Mouse (Mus musculus): ENCODE measurements around the gene Iqgap2. TPM values are rescaled to one million over a fixed set of nuclear protein-coding genes. Genes with fewer than 3 reads are reported as not detected.

Gene Iqgap2
- polyA plus RNA-seq, 1 experiment: 18.5 TPM

- no peaks in the 10 kb centered on the region for H3K36me3 ChIP-seq (ENCODE audit: control insufficient read depth, insufficient read depth, low read length, poor library complexity, severe bottlenecking)
These were observed 234.6 kb downstream of the Iqgap2 start for GRCm38 (mm10) chr13:95657171-95657570.

DNA sequence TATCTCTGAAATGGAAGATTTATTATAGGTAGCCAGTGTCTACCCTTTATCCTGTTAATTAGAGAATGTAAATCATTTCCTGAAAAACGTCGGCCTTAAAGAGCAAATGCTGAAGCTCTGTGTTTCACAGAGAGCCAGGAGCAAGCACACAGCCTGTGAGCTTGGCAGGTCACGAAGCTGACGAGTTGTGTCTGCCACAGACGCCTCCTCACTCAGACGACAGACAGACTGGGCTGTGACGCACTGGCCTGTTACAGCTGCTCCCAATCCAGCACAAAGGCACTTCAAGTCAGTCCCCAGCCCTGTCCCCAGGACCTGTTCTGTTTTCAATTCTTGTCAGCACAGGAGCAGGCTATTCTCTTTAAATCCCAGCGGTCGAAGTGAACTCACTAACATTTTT lies 236.4 kb downstream of the Iqgap2 start:
- Histone ChIP-seq H3K4me1 (ENCODE audit: control insufficient read depth, insufficient read depth, low read length) (no peaks in the 10 kb centered on the region), H3K36me3 (ENCODE audit: control insufficient read depth, insufficient read depth, low read length, poor library complexity, severe bottlenecking) (no peaks in the 10 kb centered on the region), H3K27me3 (ENCODE audit: control insufficient read depth, insufficient read depth, low read length, poor library complexity, severe bottlenecking) (no peaks in the 10 kb centered on the region), H3K9me3 (replicated peaks; ENCODE audit: control insufficient read depth, insufficient read depth, low read length, poor library complexity, severe bottlenecking) (peaks cover 3% of the 10 kb centered on the region), H3K9ac (ENCODE audit: low read depth, poor library complexity, severe bottlenecking) (no peak overlapping the region), H3K27ac (ENCODE audit: insufficient read depth, low read length) (no peak overlapping the region), H3K4me3 (ENCODE audit: low read depth, low read length) (no peak overlapping the region)
- TF ChIP-seq POLR2A (IDR thresholded peaks at IDR 0.05; ENCODE audit: insufficient read depth, low read length): no peak
- no peak for TF ChIP-seq CTCF (IDR thresholded peaks at IDR 0.05; ENCODE audit: low read depth, low read length)
- TF ChIP-seq EP300 (IDR thresholded peaks at IDR 0.05; ENCODE audit: insufficient read depth, low read depth, low read length): no peak

More at GRCm38 (mm10) chr13:95657171-95657570, 234.6 kb downstream of the Iqgap2 start:
- H3K27ac ChIP-seq (ENCODE audit: insufficient read depth, low read length): peak overlapping the region; percentile 11; the same call in 1 of the 2 replicates
- H3K9ac ChIP-seq (ENCODE audit: low read depth, poor library complexity, severe bottlenecking): no peak overlapping the region
- H3K9me3 ChIP-seq (replicated peaks; ENCODE audit: control insufficient read depth, insufficient read depth, low read length, poor library complexity, severe bottlenecking): peaks cover 3% of the 10 kb centered on the region
- TF ChIP-seq EP300 (IDR thresholded peaks at IDR 0.05; ENCODE audit: insufficient read depth, low read depth, low read length) (peak; percentile 49; the same call in 1 of the 2 replicates), CTCF (IDR thresholded peaks at IDR 0.05; ENCODE audit: low read depth, low read length) (no peak), POLR2A (IDR thresholded peaks at IDR 0.05; ENCODE audit: insufficient read depth, low read length) (no peak)
- H3K4me3 ChIP-seq (ENCODE audit: low read depth, low read length): no peak overlapping the region
- no peaks in the 10 kb centered on the region for H3K27me3 ChIP-seq (ENCODE audit: control insufficient read depth, insufficient read depth, low read length, poor library complexity, severe bottlenecking)
- H3K4me1 ChIP-seq (ENCODE audit: control insufficient read depth, insufficient read depth, low read length): no peaks in the 10 kb centered on the region

- H3K36me3 ChIP-seq (ENCODE audit: control insufficient read depth, insufficient read depth, low read length, poor library complexity, severe bottlenecking): no peaks in the 10 kb centered on the region
- no peaks in the 10 kb centered on the region for H3K27me3 ChIP-seq (ENCODE audit: control insufficient read depth, insufficient read depth, low read length, poor library complexity, severe bottlenecking)
- H3K9ac ChIP-seq (ENCODE audit: low read depth, poor library complexity, severe bottlenecking): no peak overlapping the region
- no peaks in the 10 kb centered on the region for H3K4me1 ChIP-seq (ENCODE audit: control insufficient read depth, insufficient read depth, low read length)
- no peak overlapping the region for H3K4me3 ChIP-seq (ENCODE audit: low read depth, low read length)
- TF ChIP-seq EP300 (IDR thresholded peaks at IDR 0.05; ENCODE audit: insufficient read depth, low read depth, low read length) (no peak), POLR2A (IDR thresholded peaks at IDR 0.05; ENCODE audit: insufficient read depth, low read length) (no peak), CTCF (IDR thresholded peaks at IDR 0.05; ENCODE audit: low read depth, low read length) (no peak)
- no peak overlapping the region for H3K27ac ChIP-seq (ENCODE audit: insufficient read depth, low read length)
- H3K9me3 ChIP-seq (replicated peaks; ENCODE audit: control insufficient read depth, insufficient read depth, low read length, poor library complexity, severe bottlenecking): peaks cover 3% of the 10 kb centered on the region
These were observed 238.0 kb downstream of the Iqgap2 start for GRCm38 (mm10) chr13:95653696-95654095.

GRCm38 (mm10) chr13:95651870-95652668 lies 239.7 kb downstream of the Iqgap2 start:
- Histone ChIP-seq H3K27ac (ENCODE audit: insufficient read depth, low read length) (no peak overlapping the region), H3K9me3 (replicated peaks; ENCODE audit: control insufficient read depth, insufficient read depth, low read length, poor library complexity, severe bottlenecking) (peaks cover 3% of the 10 kb centered on the region), H3K27me3 (ENCODE audit: control insufficient read depth, insufficient read depth, low read length, poor library complexity, severe bottlenecking) (no peaks in the 10 kb centered on the region), H3K36me3 (ENCODE audit: control insufficient read depth, insufficient read depth, low read length, poor library complexity, severe bottlenecking) (no peaks in the 10 kb centered on the region), H3K4me3 (ENCODE audit: low read depth, low read length) (no peak overlapping the region), H3K4me1 (ENCODE audit: control insufficient read depth, insufficient read depth, low read length) (no peaks in the 10 kb centered on the region), H3K9ac (ENCODE audit: low read depth, poor library complexity, severe bottlenecking) (no peak overlapping the region)
- TF ChIP-seq EP300 (IDR thresholded peaks at IDR 0.05; ENCODE audit: insufficient read depth, low read depth, low read length): no peak
- TF ChIP-seq CTCF (IDR thresholded peaks at IDR 0.05; ENCODE audit: low read depth, low read length): no peak
- no peak for TF ChIP-seq POLR2A (IDR thresholded peaks at IDR 0.05; ENCODE audit: insufficient read depth, low read length)

GRCm38 (mm10) chr13:95649941-95650340 lies 241.8 kb downstream of the Iqgap2 start:
- Histone ChIP-seq H3K4me3 (ENCODE audit: low read depth, low read length) (no peak overlapping the region), H3K27ac (ENCODE audit: insufficient read depth, low read length) (no peak overlapping the region), H3K9ac (ENCODE audit: low read depth, poor library complexity, severe bottlenecking) (no peak overlapping the region), H3K9me3 (replicated peaks; ENCODE audit: control insufficient read depth, insufficient read depth, low read length, poor library complexity, severe bottlenecking) (no peaks in the 10 kb centered on the region), H3K36me3 (ENCODE audit: control insufficient read depth, insufficient read depth, low read length, poor library complexity, severe bottlenecking) (no peaks in the 10 kb centered on the region), H3K27me3 (ENCODE audit: control insufficient read depth, insufficient read depth, low read length, poor library complexity, severe bottlenecking) (no peaks in the 10 kb centered on the region), H3K4me1 (ENCODE audit: control insufficient read depth, insufficient read depth, low read length) (no peaks in the 10 kb centered on the region)
- no peak for TF ChIP-seq POLR2A (IDR thresholded peaks at IDR 0.05; ENCODE audit: insufficient read depth, low read length)
- TF ChIP-seq CTCF (IDR thresholded peaks at IDR 0.05; ENCODE audit: low read depth, low read length): no peak
- TF ChIP-seq EP300 (IDR thresholded peaks at IDR 0.05; ENCODE audit: insufficient read depth, low read depth, low read length): no peak

GRCm38 (mm10) chr13:95647248-95647647 lies 244.5 kb downstream of the Iqgap2 start:
- H3K36me3 ChIP-seq (ENCODE audit: control insufficient read depth, insufficient read depth, low read length, poor library complexity, severe bottlenecking): no peaks in the 10 kb centered on the region
- no peaks in the 10 kb centered on the region for H3K9me3 ChIP-seq (replicated peaks; ENCODE audit: control insufficient read depth, insufficient read depth, low read length, poor library complexity, severe bottlenecking)
- H3K27ac ChIP-seq (ENCODE audit: insufficient read depth, low read length): no peak overlapping the region
- H3K27me3 ChIP-seq (ENCODE audit: control insufficient read depth, insufficient read depth, low read length, poor library complexity, severe bottlenecking): no peaks in the 10 kb centered on the region
- H3K4me1 ChIP-seq (ENCODE audit: control insufficient read depth, insufficient read depth, low read length): no peaks in the 10 kb centered on the region
- H3K9ac ChIP-seq (ENCODE audit: low read depth, poor library complexity, severe bottlenecking): no peak overlapping the region
- TF ChIP-seq POLR2A (IDR thresholded peaks at IDR 0.05; ENCODE audit: insufficient read depth, low read length) (no peak), EP300 (IDR thresholded peaks at IDR 0.05; ENCODE audit: insufficient read depth, low read depth, low read length) (no peak), CTCF (IDR thresholded peaks at IDR 0.05; ENCODE audit: low read depth, low read length) (no peak)
- no peak overlapping the region for H3K4me3 ChIP-seq (ENCODE audit: low read depth, low read length)
